Mouse (Mus musculus) testis, adult 2 months (tissue): ENCODE measurements around the gene Mlc1.

ENCODE experiments used
- CTCF ChIP-seq: fragments of 200-500 bp; IDR thresholded peaks from 2 replicates; pipeline ENCODE4 v1.5.1; 2012; ENCODE audit warnings: low read depth, mild to moderate bottlenecking, inconsistent platforms, low read length, moderate library complexity; ENCODE audit not compliant: control insufficient read depth, insufficient read depth, insufficient replicate concordance
- POLR2A ChIP-seq: fragments of 200-500 bp; IDR thresholded peaks from 2 replicates; pipeline ENCODE4 v1.6.1; 2012; ENCODE audit warnings: low read depth, mild to moderate bottlenecking, inconsistent platforms, low read length, moderate library complexity; ENCODE audit not compliant: control insufficient read depth

DNA sequence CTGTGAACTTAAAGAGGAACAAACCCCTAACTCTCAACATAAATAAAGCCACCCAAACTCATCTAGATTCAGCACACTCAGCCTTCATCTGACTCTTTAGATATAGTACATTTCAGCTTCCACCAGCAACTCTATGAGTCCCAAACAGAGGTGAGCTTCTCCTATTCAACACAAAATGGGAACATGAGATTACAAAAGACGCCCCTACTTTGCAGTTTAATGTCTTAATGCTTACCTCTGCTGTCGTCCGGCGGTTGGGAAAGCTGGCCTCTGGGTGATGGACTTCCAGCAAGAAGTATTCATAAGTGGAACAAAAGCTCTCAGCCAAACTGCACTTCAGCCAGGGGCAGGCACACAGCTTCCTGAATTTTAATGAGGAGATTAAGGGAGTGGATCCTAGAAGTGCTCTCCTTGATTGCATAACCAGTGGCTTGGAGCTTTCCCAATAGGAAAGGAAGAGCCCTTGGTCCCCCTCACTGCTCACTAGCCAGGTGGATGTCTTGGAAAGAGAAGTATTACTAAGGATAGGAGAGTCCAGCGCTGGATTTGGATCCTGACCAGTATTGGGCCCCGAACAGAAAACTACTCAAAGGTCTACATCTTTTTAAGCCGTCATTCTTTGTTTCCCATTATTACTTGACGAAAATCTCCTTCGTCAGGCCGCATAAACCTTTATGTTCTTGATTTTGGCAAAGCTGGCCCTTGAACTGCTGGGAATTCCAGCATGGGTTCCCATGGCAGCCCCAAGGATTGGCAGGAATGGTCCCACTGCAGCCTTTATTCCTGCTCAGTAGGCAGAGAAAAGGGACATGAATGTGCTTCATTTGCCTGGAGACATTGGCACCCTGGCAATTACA, at the start of gene Mlc1:
- TF ChIP-seq CTCF (no peak), POLR2A (no peak)
